Mouse (Mus musculus) heart, postnatal 0 days (tissue): ENCODE measurements around the gene Abcc8.

Experiments
- CTCF ChIP-seq: IDR thresholded peaks from 2 replicates; pipeline ENCODE4 v1.5.1; 2016; ENCODE audit warnings: antibody characterized with exemption, control low read depth, low read depth
- EP300 ChIP-seq: IDR thresholded peaks from 2 replicates; pipeline ENCODE4 v1.6.1; 2016; ENCODE audit warnings: antibody characterized with exemption, low read depth

- no peak for TF ChIP-seq EP300
- no peak for TF ChIP-seq CTCF
These were observed 20.2 kb upstream of the Abcc8 start for GRCm38 (mm10) chr7:46200021-46200420.
